Mouse (Mus musculus) fat pad, adult 2 months (tissue): ENCODE measurements around the gene Rad54l.

Experiments
- DNase-seq: peaks from one replicate; pipeline ENCODE4 v3.0.0-alpha.2; 2011; ENCODE audit warnings: low read depth, low spot score; ENCODE audit errors: extremely low read depth

Rad54l gene

GRCm38 (mm10) chr4:116123602-116124519, at the start of gene Rad54l, which contains the start of gene Pomgnt1:
Gene Rad54l (minus strand): TSS chr4:116123690.
Gene Pomgnt1 (plus strand): TSS chr4:116123840.
- no peak for DNase-seq

GRCm38 (mm10) chr4:116173072-116173471, 49.6 kb upstream of the Rad54l start, which contains the start of the genes 1700042G07Rik and Gm49337:
Gene 1700042G07Rik (plus strand): TSS chr4:116173372.
Gene Gm49337 (plus strand): TSS chr4:116173384.
- DNase-seq: no peak

- no peak for DNase-seq
Measured at GRCm38 (mm10) chr4:116169353-116169672, 45.8 kb upstream of the Rad54l start.

GRCm38 (mm10) chr4:116168617-116169352, 45.3 kb upstream of the Rad54l start:
- no peak for DNase-seq

- DNase-seq: peak; percentile 81
Measured at GRCm38 (mm10) chr4:116167404-116167803, 43.9 kb upstream of the Rad54l start, which contains the start of gene Tspan1. Gene Tspan1 (minus strand): TSS chr4:116167601.

- no peak for DNase-seq
Measured at GRCm38 (mm10) chr4:116165708-116166407, 42.4 kb upstream of the Rad54l start.

- DNase-seq: no peak
Measured at GRCm38 (mm10) chr4:116164759-116165554, 41.5 kb upstream of the Rad54l start.

GRCm38 (mm10) chr4:116162142-116162541, 38.7 kb upstream of the Rad54l start:
- DNase-seq: no peak

- no peak for DNase-seq
Measured at GRCm38 (mm10) chr4:116160769-116161168, 37.3 kb upstream of the Rad54l start.

- DNase-seq: no peak
Measured at GRCm38 (mm10) chr4:116159912-116160311, 36.4 kb upstream of the Rad54l start.

- DNase-seq: no peak
Measured at GRCm38 (mm10) chr4:116157882-116158281, 34.4 kb upstream of the Rad54l start.

- DNase-seq: no peak
Measured at GRCm38 (mm10) chr4:116152702-116153101, 29.2 kb upstream of the Rad54l start.

- DNase-seq: no peak
Measured at GRCm38 (mm10) chr4:116151238-116151637, 27.7 kb upstream of the Rad54l start, which contains the start of gene Lurap1. Gene Lurap1 (minus strand): TSS chr4:116151338.

- no peak for DNase-seq
Measured at GRCm38 (mm10) chr4:116150862-116151221, 27.4 kb upstream of the Rad54l start.

- DNase-seq: no peak
Measured at GRCm38 (mm10) chr4:116150156-116150861, 26.8 kb upstream of the Rad54l start.

GRCm38 (mm10) chr4:116149812-116150155, 26.3 kb upstream of the Rad54l start:
- no peak for DNase-seq

GRCm38 (mm10) chr4:116143891-116144717, 20.6 kb upstream of the Rad54l start:
- DNase-seq: no peak

GRCm38 (mm10) chr4:116143317-116143811, 19.9 kb upstream of the Rad54l start:
- peak; percentile 72 for DNase-seq

- peak; percentile 68 for DNase-seq
Measured at GRCm38 (mm10) chr4:116142269-116142668, 18.8 kb upstream of the Rad54l start.
